Mouse (Mus musculus) forebrain, embryonic 13.5 days (tissue): ENCODE data around the gene Hk2. TPM values are rescaled to one million over a fixed set of nuclear protein-coding genes. Genes with fewer than 3 reads are reported as not detected.

Experiments
- ATAC-seq: fragments of 200-750 bp; cut with Nextera tagmentation; 2 replicates; pipeline ENCODE4 v1.8.0; 2017
- H3K27ac ChIP-seq: fragments of 300-500 bp; sonication (generic); 2 replicates; pipeline ENCODE4 v1.5.1; 2015; ENCODE audit warnings: inconsistent platforms, mild to moderate bottlenecking, moderate library complexity
- H3K27me3 ChIP-seq: fragments of 300-500 bp; sonication (generic); 2 replicates; pipeline ENCODE4 v1.6.1; 2015; ENCODE audit warnings: mild to moderate bottlenecking, inconsistent platforms
- H3K36me3 ChIP-seq: fragments of 300-500 bp; sonication (generic); 2 replicates; pipeline ENCODE4 v1.6.1; 2015; ENCODE audit warnings: mild to moderate bottlenecking, inconsistent platforms; ENCODE audit not compliant: poor library complexity, severe bottlenecking
- H3K4me1 ChIP-seq: fragments of 300-500 bp; sonication (generic); 2 replicates; pipeline ENCODE4 v1.6.1; 2015; ENCODE audit warnings: inconsistent platforms
- H3K4me2 ChIP-seq: fragments of 300-500 bp; sonication (generic); 2 replicates; pipeline ENCODE4 v1.6.1; 2015; ENCODE audit warnings: inconsistent platforms, mild to moderate bottlenecking, moderate library complexity
- H3K4me3 ChIP-seq: fragments of 300-500 bp; sonication (generic); 2 replicates; pipeline ENCODE4 v1.5.1; 2015; ENCODE audit warnings: mild to moderate bottlenecking, inconsistent platforms
- H3K9ac ChIP-seq: fragments of 300-500 bp; sonication (generic); 2 replicates; pipeline ENCODE4 v1.6.1; 2015; ENCODE audit warnings: mild to moderate bottlenecking, inconsistent platforms
- H3K9me3 ChIP-seq: fragments of 300-500 bp; sonication (generic); replicated peaks from 2 replicates; pipeline ENCODE4 v1.6.1; 2016; ENCODE audit warnings: inconsistent platforms
- WGBS: fragments of 180-500 bp; shearing (Covaris S2); methylation state at CpG from one replicate; pipeline ENCODE4 v1.1.7; 2015; 5-methylcytosine and 5-hydroxymethylcytosine counted together
- polyA plus RNA-seq: library from polyadenylated mRNA; unstranded; fragments of >200 nt; fragmentation: Nextera tagmentation; extraction: Ambion mirVana; gene quantifications from 2 replicates; pipeline ENCODE4 v1.2.1, GENCODE M21; 2015

The Hk2 gene
- polyA plus RNA-seq, 1 experiment from 2014 or later = 13.4 TPM

DNA sequence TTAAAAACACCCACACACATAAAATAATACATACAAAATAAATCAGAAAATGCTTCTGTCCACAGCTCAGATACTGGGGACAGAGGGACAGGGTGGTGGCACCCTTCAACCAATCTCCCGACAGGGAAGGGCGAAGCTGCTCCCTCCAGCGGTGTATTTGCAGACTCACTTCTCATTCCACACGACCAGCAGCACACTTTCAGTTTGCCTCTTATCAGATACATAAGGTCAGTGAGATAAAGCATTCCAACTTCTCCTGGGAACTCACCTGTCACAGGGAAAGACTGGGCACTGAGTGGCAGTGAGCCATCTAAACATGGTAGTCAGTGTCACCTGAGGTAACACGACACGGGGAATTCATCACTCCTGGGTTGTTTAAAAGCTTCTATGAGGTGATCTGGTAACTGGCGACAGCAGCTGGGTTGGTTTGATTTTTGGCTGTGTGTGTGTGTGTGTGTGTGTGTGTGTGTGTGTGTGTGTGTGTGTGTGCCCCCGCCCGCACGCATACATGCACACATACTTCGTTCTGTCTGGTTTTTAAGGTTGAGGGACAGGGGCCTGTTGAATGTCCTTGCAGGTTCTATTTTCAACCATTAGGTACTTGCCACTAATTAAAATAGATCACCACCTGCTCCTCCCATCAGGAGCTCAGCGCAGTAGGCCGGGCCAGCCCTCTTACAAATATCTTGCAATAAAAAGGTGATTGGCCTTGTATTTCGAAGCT lies 20.5 kb downstream of the Hk2 start:
- no peak for ATAC-seq
- no peaks in the 10 kb centered on the region for H3K27me3 ChIP-seq
- H3K9ac ChIP-seq = no peak overlapping the region
- no peaks in the 10 kb centered on the region for H3K9me3 ChIP-seq
- no peaks in the 10 kb centered on the region for H3K4me1 ChIP-seq
- no peak overlapping the region for H3K4me2 ChIP-seq
- H3K27ac ChIP-seq = no peak overlapping the region
- H3K36me3 ChIP-seq = peaks cover 4% of the 10 kb centered on the region; the same call in 1 of the 2 replicates
- WGBS = 88% methylated on average over 14 of the region's 14 CpGs
- no peak overlapping the region for H3K4me3 ChIP-seq

GRCm38 (mm10) chr6:82753061-82753460 lies 21.2 kb downstream of the Hk2 start:
- Histone ChIP-seq H3K36me3 (peaks cover 10% of the 10 kb centered on the region; the same call in 1 of the 2 replicates), H3K4me1 (no peaks in the 10 kb centered on the region), H3K4me3 (no peak overlapping the region), H3K27ac (no peak overlapping the region), H3K9me3 (no peaks in the 10 kb centered on the region), H3K4me2 (no peak overlapping the region), H3K27me3 (no peaks in the 10 kb centered on the region), H3K9ac (no peak overlapping the region)
- ATAC-seq = no peak
- WGBS = 87% methylated on average over 11 of the region's 11 CpGs

DNA sequence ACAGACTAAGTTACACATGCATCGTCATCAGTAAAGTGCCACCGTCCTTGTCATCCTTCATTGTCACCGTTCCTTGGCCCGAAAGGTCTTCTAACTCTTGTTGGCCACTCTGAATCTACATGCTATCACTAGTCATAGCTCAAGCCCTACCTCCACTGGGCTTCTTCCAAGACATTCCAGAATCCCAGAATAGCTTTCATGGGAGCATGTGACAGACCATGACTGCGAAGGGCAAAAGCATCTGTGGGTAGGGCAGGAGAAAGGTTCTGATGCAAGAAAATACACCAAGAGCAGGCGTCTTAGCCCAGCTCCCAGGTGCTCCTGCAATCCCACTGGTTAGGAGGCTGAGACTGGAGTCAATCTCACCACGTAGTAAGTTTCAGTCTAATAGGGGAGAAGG lies 22.5 kb downstream of the Hk2 start:
- Histone ChIP-seq H3K36me3 (peaks cover 12% of the 10 kb centered on the region; the same call in 1 of the 2 replicates), H3K9me3 (no peaks in the 10 kb centered on the region), H3K27me3 (no peaks in the 10 kb centered on the region), H3K4me3 (no peak overlapping the region), H3K9ac (no peak overlapping the region), H3K4me1 (no peaks in the 10 kb centered on the region), H3K4me2 (no peak overlapping the region), H3K27ac (no peak overlapping the region)
- 92% methylated on average over 7 of the region's 7 CpGs for WGBS
- ATAC-seq = no peak

- no peaks in the 10 kb centered on the region for H3K4me1 ChIP-seq
- ATAC-seq = no peak
- no peaks in the 10 kb centered on the region for H3K27me3 ChIP-seq
- peaks cover 12% of the 10 kb centered on the region; the same call in 1 of the 2 replicates for H3K36me3 ChIP-seq
- H3K4me3 ChIP-seq = no peak overlapping the region
- no peak overlapping the region for H3K4me2 ChIP-seq
- H3K9me3 ChIP-seq = no peaks in the 10 kb centered on the region
- 92% methylated on average over 11 of the region's 11 CpGs for WGBS
- H3K27ac ChIP-seq = no peak overlapping the region
- H3K9ac ChIP-seq = no peak overlapping the region
Observed at GRCm38 (mm10) chr6:82751031-82751430, 23.2 kb downstream of the Hk2 start.

DNA sequence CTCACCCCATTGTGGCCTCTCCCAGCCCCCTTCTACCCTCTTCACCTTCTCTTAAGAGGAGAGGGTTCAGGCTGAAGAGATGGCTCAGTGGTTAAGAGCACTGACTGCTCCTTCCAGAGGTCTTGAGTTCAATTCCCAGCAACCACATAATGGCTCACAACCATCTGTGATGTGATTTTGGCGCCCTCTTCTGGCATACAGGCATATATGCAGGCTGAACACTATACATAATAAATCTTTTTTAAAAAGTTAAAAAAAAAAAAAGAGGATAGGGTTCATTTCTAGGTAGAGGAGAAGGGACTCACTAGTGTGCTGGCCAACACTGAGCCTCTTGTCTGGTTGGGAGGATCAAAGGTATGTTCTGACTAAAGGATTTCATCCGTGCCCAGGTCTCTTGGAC lies 24.2 kb downstream of the Hk2 start:
- 65% methylated on average over 2 of the region's 2 CpGs for WGBS
- Histone ChIP-seq H3K27ac (no peak overlapping the region), H3K36me3 (peaks cover 12% of the 10 kb centered on the region; the same call in 1 of the 2 replicates), H3K4me3 (no peak overlapping the region), H3K27me3 (no peaks in the 10 kb centered on the region), H3K9me3 (no peaks in the 10 kb centered on the region), H3K4me1 (no peaks in the 10 kb centered on the region), H3K4me2 (no peak overlapping the region), H3K9ac (no peak overlapping the region)
- no peak for ATAC-seq

- 92% methylated on average over 9 of the region's 9 CpGs for WGBS
- H3K4me2 ChIP-seq = no peak overlapping the region
- no peak overlapping the region for H3K4me3 ChIP-seq
- no peak overlapping the region for H3K27ac ChIP-seq
- ATAC-seq = no peak
- H3K36me3 ChIP-seq = peaks cover 18% of the 10 kb centered on the region; the same call in 1 of the 2 replicates
- H3K27me3 ChIP-seq = no peaks in the 10 kb centered on the region
- no peaks in the 10 kb centered on the region for H3K9me3 ChIP-seq
- H3K9ac ChIP-seq = no peak overlapping the region
- H3K4me1 ChIP-seq = no peaks in the 10 kb centered on the region
Observed at GRCm38 (mm10) chr6:82748106-82748672, 26.1 kb downstream of the Hk2 start.

GRCm38 (mm10) chr6:82747085-82747484 lies 27.2 kb downstream of the Hk2 start:
- Histone ChIP-seq H3K4me1 (no peaks in the 10 kb centered on the region), H3K27ac (no peak overlapping the region), H3K4me2 (no peak overlapping the region), H3K27me3 (no peaks in the 10 kb centered on the region), H3K9me3 (no peaks in the 10 kb centered on the region), H3K9ac (no peak overlapping the region), H3K36me3 (peaks cover 29% of the 10 kb centered on the region; the same call in 1 of the 2 replicates), H3K4me3 (no peak overlapping the region)
- ATAC-seq = no peak
- WGBS = 91% methylated on average over 5 of the region's 5 CpGs

DNA sequence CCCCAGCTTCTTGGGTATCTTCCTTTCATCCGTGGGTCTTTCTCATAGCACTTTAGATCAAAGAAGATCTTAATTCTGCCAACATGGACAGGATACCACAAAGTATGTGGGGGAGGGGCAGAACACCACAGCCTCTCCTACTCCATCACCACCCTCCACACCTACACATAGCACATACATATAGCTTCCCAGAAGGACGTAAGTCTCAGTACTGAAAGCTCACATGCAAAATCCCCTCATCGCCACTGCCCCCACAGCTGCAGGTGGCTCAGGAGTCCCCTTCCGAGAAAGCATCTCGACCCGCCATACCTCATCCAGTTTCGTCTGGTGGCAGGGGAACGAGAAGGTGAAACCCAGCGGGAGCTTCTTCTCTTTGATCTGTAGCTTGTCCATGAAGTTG lies 29.7 kb downstream of the Hk2 start:
- no peaks in the 10 kb centered on the region for H3K9me3 ChIP-seq
- no peaks in the 10 kb centered on the region for H3K4me1 ChIP-seq
- no peak for ATAC-seq
- no peak overlapping the region for H3K4me3 ChIP-seq
- no peak overlapping the region for H3K27ac ChIP-seq
- H3K36me3 ChIP-seq = peaks cover 31% of the 10 kb centered on the region; the same call in 1 of the 2 replicates
- H3K27me3 ChIP-seq = no peaks in the 10 kb centered on the region
- no peak overlapping the region for H3K4me2 ChIP-seq
- no peak overlapping the region for H3K9ac ChIP-seq
- 95% methylated on average over 9 of the region's 9 CpGs for WGBS

GRCm38 (mm10) chr6:82741518-82741880 lies 32.8 kb downstream of the Hk2 start:
- H3K27ac ChIP-seq = no peak overlapping the region
- no peak overlapping the region for H3K4me2 ChIP-seq
- H3K36me3 ChIP-seq = peaks cover 34% of the 10 kb centered on the region
- no peaks in the 10 kb centered on the region for H3K4me1 ChIP-seq
- no peak for ATAC-seq
- WGBS = 83% methylated on average over 5 of the region's 5 CpGs
- H3K9me3 ChIP-seq = no peaks in the 10 kb centered on the region
- H3K4me3 ChIP-seq = no peak overlapping the region
- H3K27me3 ChIP-seq = no peaks in the 10 kb centered on the region
- H3K9ac ChIP-seq = no peak overlapping the region

GRCm38 (mm10) chr6:82740868-82741517 lies 33.3 kb downstream of the Hk2 start:
- Histone ChIP-seq H3K27me3 (no peaks in the 10 kb centered on the region), H3K4me3 (no peak overlapping the region), H3K4me2 (no peak overlapping the region), H3K27ac (no peak overlapping the region), H3K36me3 (peaks cover 39% of the 10 kb centered on the region), H3K9ac (no peak overlapping the region), H3K4me1 (no peaks in the 10 kb centered on the region), H3K9me3 (no peaks in the 10 kb centered on the region)
- no peak for ATAC-seq
- 82% methylated on average over 8 of the region's 8 CpGs for WGBS

- 30% methylated on average over 6 of the region's 6 CpGs for WGBS
- H3K4me3 ChIP-seq = no peak overlapping the region
- no peak overlapping the region for H3K27ac ChIP-seq
- H3K36me3 ChIP-seq = peaks cover 43% of the 10 kb centered on the region
- no peaks in the 10 kb centered on the region for H3K27me3 ChIP-seq
- no peak overlapping the region for H3K9ac ChIP-seq
- H3K4me2 ChIP-seq = peak overlapping the region; percentile 28; the same call in 1 of the 2 replicates
- H3K4me1 ChIP-seq = no peaks in the 10 kb centered on the region
- peak; percentile 79 for ATAC-seq
- H3K9me3 ChIP-seq = no peaks in the 10 kb centered on the region
Observed at GRCm38 (mm10) chr6:82740269-82740668, 34.0 kb downstream of the Hk2 start.
